Mouse (Mus musculus) T-helper 1 cell (primary cell): ENCODE measurements around the gene Ciapin1.

Source experiments
- in situ Hi-C: fragments of 300-600 bp; cut with MboI, MseI; formaldehyde crosslinking; loops from one replicate; pipeline ENCODE4 v1.15.1; 2025; ENCODE audit warnings: high pct_unique_total_duplicates

Gene Ciapin1

DNA sequence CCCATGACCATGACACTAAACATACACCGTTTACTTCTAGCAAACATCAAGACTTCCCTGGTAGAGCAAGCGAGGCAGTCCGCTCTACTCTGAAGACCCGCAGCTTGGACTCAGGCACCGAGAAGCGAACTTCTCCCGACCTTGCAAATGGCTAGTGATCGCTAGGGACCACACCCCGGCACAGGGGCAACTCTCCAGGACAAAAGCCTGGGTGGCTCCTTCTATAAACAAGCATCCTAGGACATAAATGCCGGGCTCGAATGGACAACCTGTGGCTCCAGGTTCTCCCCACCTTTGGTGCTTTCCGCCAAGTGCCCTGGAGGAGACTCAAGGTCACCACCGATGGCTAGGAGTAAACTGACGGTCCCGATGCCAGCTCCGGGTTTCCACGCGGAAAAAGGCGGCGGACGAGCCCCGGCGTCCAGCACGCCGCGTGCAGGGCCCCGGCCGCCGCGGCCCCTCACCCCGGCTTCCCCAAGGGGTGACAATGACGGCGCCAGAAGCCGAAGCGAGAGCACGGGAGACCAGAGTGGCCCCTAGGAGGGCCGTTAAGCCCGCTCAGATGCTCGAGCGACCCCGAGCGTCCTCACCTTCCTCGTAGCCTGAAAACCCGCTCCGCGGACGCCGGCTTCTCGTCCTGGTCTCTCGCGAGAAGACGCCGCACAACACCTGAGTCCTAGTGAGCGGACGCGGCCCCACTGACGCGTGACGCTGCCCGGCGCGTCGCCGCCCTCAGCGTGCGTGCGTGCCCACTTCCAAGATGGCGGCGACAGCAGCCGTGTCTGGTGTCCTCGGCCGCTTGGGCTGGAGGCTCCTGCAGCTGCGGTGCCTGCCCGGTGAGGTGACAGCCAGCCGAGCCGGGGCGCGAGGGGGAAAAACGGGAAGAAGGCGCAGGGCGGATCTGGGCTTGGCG lies at the start of gene Ciapin1, which contains the start of gene Coq9:
Ciapin1 (minus strand) TSS at position 697 of the 913 bp plus-strand sequence.
Coq9 (plus strand) TSS at position 660 of the 913 bp plus-strand sequence.
- in situ Hi-C loops = no loop called here

DNA sequence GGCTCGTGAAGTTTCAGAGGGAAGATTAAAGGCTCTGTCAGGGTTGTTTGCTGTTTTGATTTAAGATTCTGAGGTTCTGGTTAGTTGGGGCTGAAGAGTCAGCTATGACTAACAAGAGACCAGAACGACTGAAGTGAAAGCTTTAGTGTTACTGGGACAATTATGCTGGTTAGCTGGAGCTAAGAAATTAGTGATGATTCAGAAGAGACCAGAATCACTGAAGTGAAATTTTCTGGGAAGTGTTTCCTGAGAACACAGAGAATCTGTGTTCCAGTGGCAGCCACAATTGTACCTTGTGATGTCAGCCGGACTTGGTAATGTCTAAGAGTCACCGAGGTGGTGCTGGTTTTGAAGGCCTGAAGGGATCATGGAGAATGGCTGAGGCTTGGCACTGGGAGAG lies 42.6 kb upstream of the Ciapin1 start:
- in situ Hi-C loops = no loop called here

DNA sequence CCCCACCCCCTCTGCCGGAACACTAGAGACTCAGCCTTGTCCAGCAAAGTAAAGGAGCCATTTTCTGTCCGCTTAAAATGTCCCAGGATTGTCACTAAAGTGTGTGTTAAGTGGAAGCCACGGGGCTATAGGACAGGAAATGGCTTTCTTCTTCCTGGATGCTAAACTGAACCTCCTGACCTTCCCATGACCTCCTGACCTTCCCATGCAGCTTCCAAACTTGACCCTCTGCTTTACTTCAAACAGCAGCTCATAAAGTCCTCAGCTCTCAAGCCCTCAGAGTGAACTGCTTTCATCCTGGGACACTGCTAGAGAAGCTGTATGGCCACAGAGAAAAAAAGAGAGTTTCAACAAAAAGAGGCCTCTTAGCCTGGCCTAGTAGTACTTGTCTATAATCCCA lies 38.7 kb upstream of the Ciapin1 start:
- in situ Hi-C loops = no loop called here

DNA sequence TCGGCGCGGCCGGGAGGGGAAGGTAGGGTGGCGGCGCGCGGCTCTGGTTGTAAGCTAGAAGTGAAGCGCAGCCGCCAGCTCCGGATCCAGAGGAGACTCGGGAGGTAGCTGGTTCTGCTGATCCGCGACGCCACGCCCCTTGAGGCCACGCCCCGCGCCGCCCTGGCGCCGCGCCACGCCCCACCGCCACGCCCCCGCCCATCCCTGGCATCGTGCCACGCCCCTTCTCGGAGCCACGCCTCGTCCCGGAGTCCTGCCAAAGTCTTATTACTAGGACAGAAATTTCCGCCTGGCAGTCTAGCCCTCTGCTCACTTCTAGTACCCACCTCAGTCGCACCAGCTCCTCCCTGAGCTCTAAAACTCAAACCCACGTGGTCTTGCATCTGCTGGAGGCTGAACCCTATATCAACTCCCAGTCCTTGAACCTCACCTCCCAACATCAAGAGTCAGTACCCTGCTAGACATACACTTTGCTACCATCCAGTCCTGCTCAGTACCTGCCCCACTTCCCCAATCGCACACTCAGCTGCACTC lies 38.1 kb upstream of the Ciapin1 start, which contains the start of gene Dok4:
Dok4 (minus strand) TSS at position 134 of the 534 bp plus-strand sequence.
- in situ Hi-C loops = no loop called here

DNA sequence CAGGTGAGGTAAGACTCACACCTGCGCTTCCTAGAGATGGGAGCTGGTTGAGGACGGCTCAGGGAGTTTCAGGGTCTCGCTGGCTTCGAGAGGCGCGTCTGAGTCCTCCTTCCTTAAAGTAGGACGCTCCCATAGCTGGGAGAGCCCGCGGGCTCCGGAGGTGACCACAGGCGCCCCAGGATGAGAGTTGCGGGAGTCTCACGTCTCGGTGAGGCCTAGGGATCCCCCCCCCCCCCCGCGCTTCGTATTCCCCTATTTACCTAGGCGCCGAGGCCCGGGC lies 37.7 kb upstream of the Ciapin1 start:
- in situ Hi-C loops = no loop called here

DNA sequence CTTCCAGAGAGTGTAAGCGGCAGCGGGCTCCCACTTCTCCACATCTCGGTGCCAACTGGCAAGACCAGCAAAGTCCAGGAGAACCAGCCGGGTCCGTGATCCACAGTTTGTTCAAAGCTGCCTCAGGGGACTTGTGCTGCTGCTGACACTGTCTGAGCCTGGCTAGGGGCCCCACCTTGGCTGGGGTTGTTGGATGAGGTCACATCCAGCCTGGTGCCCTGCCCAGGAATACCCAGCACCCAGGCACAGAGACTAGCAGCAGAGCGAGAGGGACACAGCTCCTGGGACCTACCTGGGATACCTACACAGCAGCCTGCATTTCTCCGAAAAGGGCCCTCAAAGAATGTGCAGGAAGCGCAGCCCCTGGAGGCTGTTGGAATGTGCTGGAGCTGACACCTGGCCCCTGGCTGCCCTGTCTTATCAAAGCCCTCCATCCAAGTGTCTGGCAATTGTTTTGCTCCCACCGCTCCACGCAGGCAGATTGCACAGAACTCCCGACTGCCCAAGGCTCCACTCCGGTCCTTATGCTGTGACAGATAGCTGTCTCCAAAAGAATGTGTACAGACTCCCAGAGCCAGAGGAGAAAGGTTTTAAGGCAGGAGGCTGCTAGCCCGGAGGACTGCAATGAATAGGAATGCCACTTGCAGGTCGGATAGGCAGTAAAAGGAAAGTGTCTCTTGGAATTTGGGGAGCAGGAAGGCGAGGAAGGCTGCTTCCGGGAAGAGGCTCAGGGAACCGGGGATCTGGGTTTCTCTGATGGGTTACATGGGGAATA lies 37.1 kb upstream of the Ciapin1 start:
- in situ Hi-C loops = no loop called here

DNA sequence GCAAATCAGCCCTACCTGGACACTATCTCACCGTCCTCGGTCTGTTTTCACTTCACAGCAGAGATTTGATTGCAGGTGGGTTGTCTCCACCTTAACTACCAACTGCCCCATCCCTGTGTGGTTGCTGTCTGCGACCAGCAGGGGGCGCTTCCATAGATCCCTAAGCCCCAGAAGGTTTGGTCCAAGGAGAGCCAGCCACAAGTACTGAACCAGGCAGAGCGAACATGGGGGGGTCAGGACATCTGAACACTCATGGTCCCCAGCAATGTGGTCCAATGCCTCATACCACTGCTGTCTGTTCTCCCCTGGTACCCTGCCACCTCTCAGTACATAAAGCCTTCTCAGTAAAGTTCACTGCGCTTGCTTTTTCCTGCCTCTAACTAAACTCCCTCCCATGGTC lies 36.2 kb upstream of the Ciapin1 start:
- in situ Hi-C loops = no loop called here

DNA sequence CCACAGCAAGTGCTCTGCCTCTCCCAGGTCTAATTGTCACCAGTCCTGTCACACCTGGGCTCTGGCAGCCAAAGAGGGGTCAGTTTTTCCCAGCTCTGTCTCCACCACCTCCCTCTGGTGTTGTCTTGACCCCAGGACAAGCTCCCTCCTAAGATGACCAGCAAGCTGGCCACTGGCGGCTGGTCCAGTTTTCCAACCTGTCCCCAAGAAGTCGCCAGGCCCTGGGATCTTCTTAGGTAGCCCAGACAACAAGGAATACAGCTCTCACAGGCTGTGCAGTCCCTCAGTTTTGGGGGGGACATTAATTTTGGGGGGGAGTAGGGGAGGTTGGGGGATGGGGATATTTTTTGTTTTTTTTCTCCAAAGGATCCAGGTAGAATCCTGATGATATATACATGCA lies 34.4 kb upstream of the Ciapin1 start:
- in situ Hi-C loops = no loop called here

DNA sequence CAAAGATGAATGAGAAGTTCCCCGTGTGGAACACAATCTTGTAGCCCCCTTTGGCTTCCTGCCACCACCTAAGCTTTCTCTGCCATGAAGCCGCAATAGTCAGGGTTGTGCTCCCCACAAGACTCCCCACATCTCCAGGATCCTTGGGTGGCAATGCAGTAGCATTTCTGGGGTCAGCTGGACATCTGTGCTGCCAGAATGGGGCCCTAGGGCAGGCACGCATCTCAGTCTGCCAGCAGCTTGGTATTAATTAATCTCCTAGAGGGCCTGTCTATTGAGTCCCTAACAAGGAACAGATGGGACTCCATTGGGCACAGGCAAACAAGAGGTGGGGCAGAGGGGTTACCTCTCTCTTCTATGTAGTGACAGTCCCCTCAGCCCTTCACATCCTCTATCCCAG lies 34.0 kb upstream of the Ciapin1 start:
- in situ Hi-C loops = no loop called here

DNA sequence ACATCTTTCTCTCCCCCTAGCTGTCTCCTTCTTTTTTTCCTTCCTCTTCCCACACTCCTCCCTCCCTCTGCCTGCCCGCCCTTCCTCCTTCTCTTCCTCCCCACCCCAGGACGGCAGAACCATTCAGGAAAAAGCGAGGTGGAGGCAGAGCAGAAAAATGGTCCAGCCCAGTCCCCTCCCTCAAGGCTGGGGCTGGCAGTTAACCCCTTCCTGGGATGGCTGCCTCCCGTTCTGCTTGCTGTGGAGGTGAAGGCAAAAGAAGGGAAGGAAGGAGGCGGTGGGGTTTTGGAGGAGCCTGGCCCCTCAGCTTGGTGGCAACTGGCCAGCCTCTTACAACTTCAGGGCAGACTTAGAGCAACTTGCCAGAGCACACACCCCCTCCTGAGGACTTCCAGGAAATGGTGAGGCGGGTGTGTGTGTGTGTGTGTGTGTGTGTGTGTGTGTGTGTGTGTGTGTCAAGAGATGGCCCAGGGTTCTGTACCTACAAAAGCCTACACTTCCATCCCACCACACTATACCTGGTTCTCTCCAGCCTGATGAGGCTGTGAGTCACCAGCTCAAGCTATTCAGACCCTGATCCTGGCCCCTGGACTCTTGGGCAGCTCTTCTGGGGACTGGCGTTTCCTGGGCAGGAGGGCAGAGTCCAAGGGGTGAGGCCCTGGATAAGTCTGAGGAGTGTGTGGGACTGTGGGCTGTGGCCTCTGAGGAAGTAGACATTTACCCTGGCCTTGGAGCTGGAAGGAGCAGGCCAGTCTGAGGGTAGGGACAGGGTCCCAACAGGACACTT lies 33.1 kb upstream of the Ciapin1 start:
- in situ Hi-C loops = no loop called here

DNA sequence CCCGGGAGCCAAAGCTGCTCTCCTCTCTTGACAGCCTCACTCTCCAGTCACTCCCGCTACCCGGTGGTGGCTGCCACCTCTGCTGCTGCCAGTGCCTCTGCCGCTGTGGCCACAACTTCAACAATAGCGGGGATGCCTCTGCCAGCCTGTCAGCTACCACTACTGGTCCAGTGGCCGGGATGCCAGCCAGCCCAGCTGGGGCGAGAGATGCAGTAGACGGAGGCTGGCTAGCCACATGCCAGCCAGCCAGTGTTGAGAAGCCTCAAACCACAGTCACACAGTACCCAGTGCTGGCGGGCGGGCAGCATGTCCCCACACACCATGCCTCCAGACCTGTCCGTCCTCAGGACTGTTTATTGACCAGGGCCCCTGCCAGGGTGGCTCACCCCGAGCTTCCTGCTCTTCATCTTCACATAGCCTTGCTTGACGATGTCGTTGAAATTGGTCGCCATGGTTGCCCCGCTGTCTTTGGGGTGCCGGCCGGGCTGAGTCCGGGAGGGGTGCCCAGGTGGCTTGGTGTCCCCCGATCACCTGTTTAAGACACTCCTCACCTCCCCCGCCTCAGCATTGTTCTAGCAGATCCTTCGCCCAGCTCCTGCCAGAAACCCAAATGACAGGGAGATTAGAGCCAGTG lies 32.4 kb upstream of the Ciapin1 start:
- in situ Hi-C loops = no loop called here

DNA sequence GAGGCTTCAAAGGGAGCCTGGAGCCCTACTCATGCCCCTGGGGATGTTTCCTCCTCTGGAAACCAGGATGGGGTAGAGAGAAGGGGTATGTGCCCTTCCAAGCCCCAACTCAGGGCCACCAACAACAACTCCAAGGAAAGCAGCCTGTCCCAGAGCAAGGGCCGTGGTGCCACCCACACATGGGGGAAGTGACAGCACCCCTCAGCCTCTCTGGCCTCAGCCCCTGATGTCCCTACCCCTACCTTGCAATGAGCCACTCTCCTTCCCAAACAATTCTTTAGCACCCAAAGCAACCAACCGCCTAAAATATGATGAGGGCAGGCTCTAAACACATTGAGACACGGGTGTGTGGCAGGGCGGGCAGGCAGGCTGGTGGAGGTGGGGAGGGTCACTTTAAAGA lies 31.8 kb upstream of the Ciapin1 start:
- in situ Hi-C loops = no loop called here

DNA sequence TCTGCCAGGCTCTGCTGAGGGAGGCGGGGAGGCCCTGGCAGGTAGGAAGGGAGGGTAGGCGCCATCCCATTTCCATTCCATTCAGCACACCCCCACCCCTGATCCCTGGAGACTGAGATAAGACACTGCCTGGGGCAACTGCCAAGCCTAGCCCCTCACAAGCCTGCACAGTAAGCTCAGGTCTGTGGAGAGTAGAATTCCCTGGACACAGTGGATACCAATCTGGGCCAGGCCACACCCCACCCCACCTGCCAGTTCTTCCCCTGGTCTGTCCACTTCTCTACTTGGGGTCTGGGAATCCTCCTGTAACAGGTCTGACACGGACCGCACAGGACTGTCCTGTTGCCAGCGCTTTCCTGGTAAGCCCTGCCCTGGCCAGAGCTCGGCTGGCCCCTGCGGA lies 31.0 kb upstream of the Ciapin1 start:
- in situ Hi-C loops = no loop called here

DNA sequence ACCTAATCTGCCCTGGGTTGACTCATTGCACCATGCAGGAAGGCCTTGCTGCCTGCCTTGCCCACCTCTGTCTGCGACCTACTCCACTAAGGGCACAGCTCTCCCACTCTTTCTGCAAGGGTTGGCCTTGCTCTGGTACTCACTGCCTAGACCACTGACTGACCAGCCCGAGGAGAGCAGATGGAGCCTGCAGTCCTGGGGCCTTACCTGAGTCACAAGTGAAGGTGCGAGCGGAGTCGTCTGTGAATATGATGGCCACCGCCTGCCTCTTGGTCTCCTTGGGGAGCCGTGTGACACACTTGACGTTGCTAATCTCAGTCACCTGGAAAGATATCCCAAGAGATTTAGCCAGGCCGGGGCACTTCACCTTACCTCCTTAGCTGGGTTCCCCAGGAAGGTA lies 28.8 kb upstream of the Ciapin1 start:
- in situ Hi-C loops = no loop called here

DNA sequence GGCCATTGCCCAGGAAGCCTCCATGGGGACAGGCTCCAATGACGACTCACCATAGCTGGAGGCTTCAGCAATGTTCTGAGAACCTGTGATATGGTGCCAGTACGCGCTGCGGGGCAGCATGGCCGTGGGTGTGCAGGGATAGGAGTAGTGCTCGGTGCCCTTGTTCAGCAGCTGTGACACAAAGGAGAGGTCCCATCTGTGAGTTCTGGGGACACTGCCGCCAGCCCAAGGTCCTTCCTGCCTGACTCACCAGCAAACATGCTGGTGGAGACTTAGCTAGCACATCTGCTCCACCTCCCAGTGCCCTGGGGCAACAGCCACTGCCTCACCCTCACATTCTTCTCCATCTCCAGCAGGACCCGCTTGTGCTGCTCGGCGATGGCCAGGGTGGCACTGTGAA lies 27.1 kb upstream of the Ciapin1 start:
- in situ Hi-C loops = no loop called here

DNA sequence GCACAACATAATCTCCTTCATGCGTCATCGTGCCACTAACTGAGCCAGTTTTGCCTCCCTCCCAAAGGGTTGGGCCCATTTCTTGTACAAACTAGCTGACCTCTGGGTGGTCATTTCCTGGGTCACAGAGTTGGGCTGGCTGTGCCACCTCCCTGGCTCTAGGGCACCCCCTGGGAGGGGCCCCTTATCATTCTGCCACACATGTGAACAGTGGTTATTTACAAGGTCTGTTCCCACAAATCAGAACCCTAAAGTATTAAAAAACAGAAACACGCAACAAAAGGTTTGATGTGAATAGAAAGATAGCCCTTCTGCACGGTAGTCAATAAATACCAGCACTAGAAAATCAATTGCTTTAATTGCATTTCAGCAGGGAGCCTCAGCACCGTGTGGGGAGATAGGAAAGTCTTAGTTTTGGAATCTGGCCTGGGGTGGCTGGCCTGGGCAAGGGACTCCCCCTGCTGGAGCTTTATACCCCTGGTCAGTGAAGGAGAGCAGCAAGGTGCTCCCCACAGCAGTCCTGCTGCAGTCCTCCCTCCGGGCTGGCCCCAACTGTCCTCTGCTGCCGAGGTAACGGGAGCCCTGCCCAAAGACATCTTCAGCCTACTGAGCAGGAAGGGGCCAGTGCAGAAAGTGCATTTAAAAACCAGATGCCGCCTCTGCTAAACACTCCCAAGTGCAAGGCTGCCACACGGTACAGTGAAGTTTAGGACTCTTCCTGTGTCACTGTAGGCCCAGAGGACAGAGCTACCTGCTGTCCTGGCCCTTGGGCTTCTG lies 25.9 kb upstream of the Ciapin1 start:
- in situ Hi-C loops = no loop called here

DNA sequence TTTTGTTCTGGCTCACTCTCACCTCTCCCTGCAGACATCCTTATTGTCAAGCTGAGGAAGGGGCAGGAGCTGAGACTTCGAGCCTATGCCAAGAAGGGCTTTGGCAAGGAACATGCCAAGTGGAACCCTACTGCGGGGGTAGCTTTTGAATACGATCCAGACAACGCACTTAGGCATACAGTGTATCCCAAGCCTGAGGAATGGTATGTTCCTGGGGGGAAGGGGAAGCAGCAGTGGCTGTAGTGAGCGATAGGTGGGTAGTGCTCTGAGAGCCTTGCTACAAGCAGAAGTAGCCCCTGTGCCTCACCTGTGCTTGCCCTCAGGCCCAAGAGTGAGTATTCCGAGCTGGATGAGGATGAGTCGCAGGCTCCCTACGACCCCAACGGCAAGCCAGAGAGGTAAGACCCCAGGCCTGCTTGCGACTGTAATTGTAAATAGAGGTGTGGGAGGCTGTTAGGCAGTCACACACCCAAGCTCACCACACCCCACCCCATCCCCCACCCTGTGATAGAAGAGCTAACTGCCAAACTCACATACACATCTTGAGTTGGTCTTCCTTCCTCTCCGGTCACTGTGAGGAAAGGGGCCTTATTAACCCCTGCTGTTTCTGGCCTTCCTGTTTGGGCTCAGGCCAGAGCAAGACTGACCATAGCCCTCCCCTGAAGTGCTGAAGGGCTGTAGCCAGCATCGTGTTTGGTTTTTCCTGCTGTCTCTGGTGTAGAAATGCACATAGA lies 24.5 kb upstream of the Ciapin1 start:
- in situ Hi-C loops = no loop called here

DNA sequence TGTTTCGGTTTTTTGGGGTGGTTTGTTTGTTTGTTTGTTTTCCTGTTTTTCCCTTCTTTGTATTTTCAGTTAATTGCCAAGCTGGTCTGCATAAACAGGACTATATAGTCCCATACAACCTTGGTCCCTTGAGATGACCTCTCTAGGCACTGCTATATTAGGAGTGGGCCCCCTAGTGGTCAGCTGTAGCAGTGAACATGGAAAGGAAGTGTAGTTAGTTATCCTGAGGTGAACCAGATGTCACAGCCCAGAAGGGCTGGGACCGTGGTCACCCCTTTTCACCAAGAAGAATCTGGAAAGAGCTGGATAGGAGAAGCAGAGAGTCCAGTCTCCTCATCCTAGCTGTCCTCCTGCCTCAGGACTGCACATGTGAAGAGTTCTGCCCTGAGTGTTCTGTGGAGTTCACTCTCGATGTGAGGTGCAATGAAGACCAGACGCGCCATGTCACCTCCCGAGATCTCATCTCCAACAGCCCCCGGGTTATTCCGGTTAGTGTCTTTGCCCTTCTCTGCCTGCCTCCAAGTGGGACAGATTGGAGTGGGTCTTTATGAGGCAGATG lies 23.3 kb upstream of the Ciapin1 start:
- in situ Hi-C loops = no loop called here

DNA sequence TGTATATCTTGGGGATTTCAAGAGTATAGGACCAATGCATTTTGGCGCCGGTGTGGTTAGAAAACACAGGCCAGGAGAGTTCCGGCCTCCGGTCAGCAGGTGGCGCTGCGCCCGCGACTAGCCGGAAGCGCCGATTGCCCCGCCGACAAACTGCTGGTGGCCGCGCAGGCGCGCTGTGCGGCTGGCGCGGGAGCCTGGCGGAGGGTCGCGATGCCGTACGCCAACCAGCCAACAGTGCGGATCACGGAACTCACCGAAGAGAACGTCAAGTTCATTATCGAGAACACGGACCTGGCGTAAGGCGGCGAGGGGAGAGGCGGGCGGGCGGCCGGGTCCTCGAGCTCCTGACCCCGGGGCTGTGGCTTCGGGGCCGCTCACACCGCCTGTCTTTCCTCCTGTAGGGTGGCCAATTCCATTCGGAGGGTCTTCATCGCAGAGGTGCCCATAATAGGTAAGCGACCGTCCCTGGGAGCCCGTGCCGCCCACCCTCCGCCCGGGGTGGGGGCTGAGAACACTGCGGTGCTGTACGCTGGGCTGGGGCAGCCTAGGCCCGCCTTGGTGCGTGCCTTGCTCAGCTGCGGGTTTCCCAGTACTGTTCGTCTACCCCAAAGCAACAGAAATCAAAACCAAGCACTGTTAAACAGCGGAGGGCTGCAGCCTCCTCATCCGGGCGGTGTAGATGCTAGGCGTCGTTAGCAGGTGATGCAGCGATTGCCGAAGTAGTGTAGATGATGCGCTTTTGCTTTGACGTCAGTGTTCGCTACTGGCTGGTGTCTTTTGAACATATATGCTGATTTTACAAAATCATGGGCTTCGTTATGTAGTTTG lies 19.4 kb upstream of the Ciapin1 start, which contains the start of gene Polr2c:
Polr2c (plus strand) TSS at position 105 of the 828 bp plus-strand sequence.
- in situ Hi-C loops = no loop called here
